Mouse (Mus musculus) gastrocnemius, adult 8-10 months (tissue): ENCODE data around the gene Qtrt1. TPM values are rescaled to one million over a fixed set of nuclear protein-coding genes. Genes with fewer than 3 reads are reported as not detected.

Experiments
- total RNA-seq, 4 experiments: library from RNA; stranded (reverse); gene quantifications; 2 replicates each; pipeline ENCODE4 v1.2.4; 2022

Gene Qtrt1
- total RNA-seq, 4 experiments from 2014 or later: 5.8 to 8.0 (median 6.2) TPM

Other genes with a start within 250 kb of the Qtrt1 start
- 10 to 100 TPM; 40.7 to 51.5 (median 47.0) TPM for gene Pde4a, start 246.1 kb upstream of the Qtrt1 start, total RNA-seq
- gene Keap1, start 172.5 kb upstream of the Qtrt1 start, total RNA-seq: 10 to 100 TPM; 54.9 to 59.4 (median 57.4) TPM
- gene S1pr5, start 163.4 kb upstream of the Qtrt1 start, total RNA-seq: under 1 TPM; 0.10 to 0.29 (median 0.15) TPM
- 10 to 100 TPM; 74.3 to 87.3 (median 80.7) TPM for gene Atg4d, start 146.5 kb upstream of the Qtrt1 start, total RNA-seq
- 10 to 100 TPM in 3 of 4 experiments, 1 to 10 TPM in 1; 8.4 to 13.0 (median 11.4) TPM for gene Kri1, start 123.9 kb upstream of the Qtrt1 start, total RNA-seq
- gene Cdkn2d, start 120.4 kb upstream of the Qtrt1 start, total RNA-seq: 10 to 100 TPM in 3 of 4 experiments, 1 to 10 TPM in 1; 8.8 to 10.7 (median 10.6) TPM
- gene Ap1m2, start 99.5 kb upstream of the Qtrt1 start, total RNA-seq: not detected
- 100 to 1,000 TPM; 155 to 165 (median 161) TPM for gene Slc44a2, start 91.1 kb upstream of the Qtrt1 start, total RNA-seq
- gene Ilf3, start 44.0 kb upstream of the Qtrt1 start, total RNA-seq: 10 to 100 TPM; 15.8 to 20.6 (median 18.9) TPM
- gene Dnm2, start 13.1 kb downstream of the Qtrt1 start, total RNA-seq: 10 to 100 TPM; 29.3 to 39.1 (median 30.8) TPM
- gene Tmed1, start 98.4 kb downstream of the Qtrt1 start, total RNA-seq: 10 to 100 TPM; 30.2 to 35.8 (median 33.3) TPM
- gene AB124611, start 114.3 kb downstream of the Qtrt1 start, total RNA-seq: under 1 TPM in 3 of 4 experiments, not detected in 1; 0.22 to 0.58 (median 0.48) TPM
- 10 to 100 TPM; 52.5 to 65.9 (median 55.2) TPM for gene Carm1, start 135.1 kb downstream of the Qtrt1 start, total RNA-seq
- 10 to 100 TPM; 48.2 to 52.3 (median 51.3) TPM for gene Timm29, start 180.9 kb downstream of the Qtrt1 start, total RNA-seq
- gene Yipf2, start 181.0 kb downstream of the Qtrt1 start, total RNA-seq: 1 to 10 TPM; 6.2 to 6.7 (median 6.5) TPM
- gene Smarca4, start 204.3 kb downstream of the Qtrt1 start, total RNA-seq: 10 to 100 TPM; 37.3 to 40.9 (median 38.5) TPM